Mouse (Mus musculus) heart, postnatal 0 days (tissue): ENCODE results near the gene Rnf7. TPM values are rescaled to one million over a fixed set of nuclear protein-coding genes. Genes with fewer than 3 reads are reported as not detected.
"Not testable (repeated sequence)": the region's sequence is repeated elsewhere in the genome, so short reads cannot be mapped to it uniquely, and the experiment has no call there.

ENCODE experiments used
- ATAC-seq: fragments of 200-750 bp; cut with Nextera tagmentation; 2 replicates; pipeline ENCODE4 v1.8.0; 2017; ENCODE audit warnings: low read depth, moderate number of reproducible peaks, moderate library complexity; ENCODE audit not compliant: insufficient read depth
- DNase-seq: peaks from one replicate; pipeline ENCODE4 v3.0.0-alpha.2; 2016; ENCODE audit warnings: low spot score
- H3K27ac ChIP-seq: fragments of 300-500 bp; sonication (generic); 2 replicates; pipeline ENCODE4 v1.5.1; 2014; ENCODE audit warnings: low read depth, mild to moderate bottlenecking
- H3K27me3 ChIP-seq: fragments of 300-500 bp; sonication (generic); 2 replicates; pipeline ENCODE4 v1.6.1; 2014; ENCODE audit warnings: low read length, mixed read lengths; ENCODE audit not compliant: control insufficient read depth, insufficient read depth
- H3K36me3 ChIP-seq: fragments of 300-500 bp; sonication (generic); replicated peaks from 2 replicates; pipeline ENCODE4 v1.6.1; 2014; ENCODE audit warnings: low read length, mixed read lengths; ENCODE audit not compliant: control insufficient read depth, insufficient read depth
- H3K4me1 ChIP-seq: fragments of 300-500 bp; sonication (generic); 2 replicates; pipeline ENCODE4 v1.6.1; 2014; ENCODE audit warnings: antibody characterized with exemption; ENCODE audit not compliant: control insufficient read depth, insufficient read depth
- H3K4me2 ChIP-seq: fragments of 300-500 bp; sonication (generic); 2 replicates; pipeline ENCODE4 v1.6.1; 2014; ENCODE audit warnings: low read depth, mild to moderate bottlenecking, low read length, moderate library complexity
- H3K4me3 ChIP-seq: fragments of 300-500 bp; sonication (generic); 2 replicates; pipeline ENCODE4 v1.5.1; 2014; ENCODE audit warnings: low read depth, low read length
- H3K9ac ChIP-seq: fragments of 300-500 bp; sonication (generic); replicated peaks from 2 replicates; pipeline ENCODE4 v1.6.1; 2014; ENCODE audit warnings: low read depth, low read length, mixed read lengths
- H3K9me3 ChIP-seq: fragments of 300-500 bp; sonication (generic); replicated peaks from 2 replicates; pipeline ENCODE4 v1.6.1; 2016; ENCODE audit warnings: low read length; ENCODE audit not compliant: control insufficient read depth
- CTCF ChIP-seq: IDR thresholded peaks from 2 replicates; pipeline ENCODE4 v1.5.1; 2016; ENCODE audit warnings: antibody characterized with exemption, control low read depth, low read depth
- EP300 ChIP-seq: IDR thresholded peaks from 2 replicates; pipeline ENCODE4 v1.6.1; 2016; ENCODE audit warnings: antibody characterized with exemption, low read depth
- WGBS: fragments of 180-500 bp; shearing (Covaris S2); extraction: QIAGEN DNeasy Blood & Tissue Kit; methylation state at CpG from one replicate; pipeline ENCODE4 v1.1.7; 2014; 5-methylcytosine and 5-hydroxymethylcytosine counted together
- polyA plus RNA-seq: library from polyadenylated mRNA; unstranded; fragments of >200 nt; fragmentation: Nextera tagmentation; extraction: Ambion mirVana; gene quantifications from 2 replicates; pipeline ENCODE4 v1.2.1, GENCODE M21; 2015
- total RNA-seq: library from RNA; depleted of rRNA; stranded (reverse); fragments of >200 nt; gene quantifications from 2 replicates; pipeline ENCODE4 v1.2.3, GENCODE M21; 2014; ENCODE audit warnings: low replicate concordance

Gene Rnf7
- total and polyA plus RNA-seq, 2 experiments from 2014 or later = 199 to 762 TPM

DNA sequence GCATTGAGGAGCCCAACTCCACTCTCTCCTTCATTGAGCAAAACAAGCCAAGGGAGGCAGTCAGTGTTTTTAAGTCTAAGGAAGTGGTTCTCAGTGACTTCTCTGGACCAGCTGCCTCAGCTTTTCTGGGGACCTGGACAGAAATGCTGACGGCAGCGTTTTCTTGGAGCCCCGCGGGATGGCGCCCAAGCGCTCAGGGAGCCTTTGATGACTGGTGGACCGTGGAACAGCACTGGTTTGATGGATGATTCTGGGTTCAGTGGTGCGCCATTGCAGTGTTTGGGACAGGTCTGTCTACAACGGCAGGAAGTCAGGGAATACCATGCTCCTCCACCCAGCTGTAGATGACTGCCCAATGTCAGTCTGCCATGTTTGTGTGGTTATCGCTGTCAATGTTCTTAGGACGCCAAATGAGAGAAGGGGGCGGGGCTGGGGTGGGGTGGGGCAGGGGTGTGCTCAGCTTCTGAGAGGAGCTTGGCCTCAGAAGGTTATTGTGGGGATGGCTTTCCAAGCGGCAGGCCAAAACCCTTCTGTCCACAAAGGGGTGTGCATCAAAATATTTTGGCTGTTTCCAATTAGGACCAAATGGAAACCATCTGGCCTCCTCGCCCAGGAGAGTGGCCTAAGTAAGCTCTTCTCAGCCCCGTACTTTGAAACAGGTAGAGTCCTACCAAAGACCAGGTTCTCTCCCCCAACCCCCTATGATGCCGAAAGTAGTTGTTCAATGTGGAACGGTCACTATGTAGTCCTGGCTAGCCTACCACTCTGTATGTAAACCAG is 25.8 kb upstream of the Rnf7 start:
- Histone ChIP-seq H3K9me3 (no peaks in the 10 kb centered on the region), H3K27me3 (no peaks in the 10 kb centered on the region), H3K27ac (no peak overlapping the region), H3K4me2 (no peak overlapping the region), H3K4me3 (no peak overlapping the region), H3K9ac (no peak overlapping the region), H3K36me3 (no peaks in the 10 kb centered on the region), H3K4me1 (no peaks in the 10 kb centered on the region)
- ATAC-seq (no peak), DNase-seq (no peak)
- 85% methylated on average over 17 of the region's 17 CpGs for WGBS
- TF ChIP-seq EP300 (no peak), CTCF (no peak)

DNA sequence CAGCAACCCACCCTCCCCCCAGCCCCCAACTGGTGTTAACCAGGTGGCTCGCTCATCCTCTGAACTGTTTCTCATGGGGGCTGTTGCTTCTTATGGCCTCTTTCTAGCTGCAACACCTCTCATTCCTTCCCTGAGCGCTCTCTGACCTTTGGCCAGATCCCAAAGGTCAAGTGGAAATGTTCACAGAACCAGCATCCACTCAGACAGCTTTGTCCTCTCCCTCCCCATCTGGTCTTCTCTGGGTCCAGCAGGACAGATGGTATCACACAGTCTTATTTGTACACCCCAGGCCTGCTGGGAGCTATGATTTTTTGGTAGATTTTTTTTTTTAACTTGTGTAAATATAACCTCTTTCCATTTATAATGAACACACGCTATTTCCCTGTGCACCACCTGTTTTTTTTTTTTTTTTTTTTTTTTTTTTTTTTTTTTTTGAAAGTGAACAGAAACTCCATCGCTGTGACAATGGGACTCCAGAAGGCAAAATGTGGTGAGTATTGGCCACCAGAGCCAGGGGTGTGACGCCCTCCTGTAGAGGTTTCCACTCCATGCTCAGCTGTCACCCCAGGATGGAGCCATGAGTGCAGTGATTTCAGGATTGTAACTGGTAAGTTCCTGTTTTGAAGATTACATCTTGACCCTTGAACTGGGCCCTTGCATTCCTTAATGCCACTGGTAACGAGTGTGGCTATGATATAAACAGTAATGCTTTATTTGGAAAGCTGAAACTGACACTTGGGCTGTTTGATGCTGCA is 24.6 kb upstream of the Rnf7 start:
- Histone ChIP-seq H3K27ac (no peak overlapping the region), H3K9me3 (no peaks in the 10 kb centered on the region; the same call in 1 of the 2 replicates), H3K36me3 (no peaks in the 10 kb centered on the region), H3K9ac (no peak overlapping the region), H3K4me1 (no peaks in the 10 kb centered on the region), H3K4me3 (no peak overlapping the region), H3K27me3 (no peaks in the 10 kb centered on the region), H3K4me2 (no peak overlapping the region)
- TF ChIP-seq CTCF (no peak), EP300 (no peak)
- DNase-seq (no peak), ATAC-seq (no peak)
- 74% methylated on average over 6 of the region's 6 CpGs for WGBS

DNA sequence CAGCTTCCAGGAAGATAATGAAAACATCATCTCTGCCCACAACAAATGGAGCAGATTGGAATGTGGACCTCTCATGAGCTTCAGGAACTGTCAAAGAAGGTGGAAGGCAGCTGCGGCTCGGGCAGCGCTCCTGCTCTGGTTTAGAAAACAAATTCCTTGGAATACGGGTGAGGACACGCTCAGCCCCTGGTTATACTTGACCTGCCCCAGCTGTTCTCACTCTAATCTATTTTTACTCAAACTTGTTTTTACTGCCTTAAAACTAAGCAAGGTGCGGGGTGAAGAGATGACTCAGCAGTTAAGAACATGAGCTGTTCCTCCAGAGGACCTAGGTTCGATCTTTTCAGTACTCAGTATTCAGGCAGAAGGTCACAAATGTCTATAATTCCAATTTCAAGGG is 22.7 kb upstream of the Rnf7 start:
- TF ChIP-seq EP300 (no peak), CTCF (no peak)
- Histone ChIP-seq H3K9me3 (no peaks in the 10 kb centered on the region; the same call in 1 of the 2 replicates), H3K4me1 (no peaks in the 10 kb centered on the region), H3K9ac (no peak overlapping the region), H3K4me2 (no peak overlapping the region), H3K4me3 (no peak overlapping the region), H3K36me3 (no peaks in the 10 kb centered on the region), H3K27me3 (no peaks in the 10 kb centered on the region), H3K27ac (no peak overlapping the region)
- ATAC-seq (no peak), DNase-seq (no peak)
- 57% methylated on average over 7 of the region's 7 CpGs for whole genome bisulfite sequencing

DNA sequence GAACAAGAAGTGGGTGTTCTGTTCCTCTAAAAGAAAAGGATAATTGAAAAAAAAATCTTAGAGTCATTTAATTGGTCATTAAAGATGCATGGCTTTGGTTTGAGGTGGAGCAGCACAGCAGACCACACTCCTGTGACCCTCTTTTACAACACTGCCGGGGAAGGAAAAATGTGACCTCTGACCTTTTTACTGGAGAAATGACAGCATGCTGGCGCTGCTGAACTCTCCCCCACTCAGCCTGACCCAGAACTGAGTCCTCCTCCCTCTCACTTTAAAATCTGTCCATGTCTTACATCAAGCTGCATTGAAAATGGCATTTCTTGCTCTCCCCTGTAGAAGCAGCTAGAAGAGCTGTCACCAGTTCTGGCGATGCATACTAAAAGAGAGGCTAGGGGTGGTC is 14.7 kb upstream of the Rnf7 start:
- no peak overlapping the region for H3K4me2 ChIP-seq

DNA sequence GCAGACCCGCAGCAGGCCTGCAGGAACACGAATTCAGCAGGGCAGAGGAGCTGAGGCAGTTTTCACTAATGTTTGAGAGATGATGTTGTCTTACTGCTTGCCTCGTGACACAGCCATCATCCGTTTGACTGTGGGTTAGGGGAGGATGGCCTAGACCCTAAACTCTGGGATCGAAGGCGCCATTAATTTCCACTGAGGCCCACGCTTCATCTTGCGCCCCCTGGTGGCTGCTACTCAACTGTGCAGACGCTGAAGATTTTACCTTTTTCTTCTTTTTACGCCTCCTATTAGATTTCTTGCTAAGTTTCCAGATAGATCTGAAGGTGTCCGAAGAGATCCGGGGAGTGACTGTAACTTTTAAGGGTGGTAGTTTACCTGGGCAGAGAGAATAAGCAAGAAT is 13.3 kb upstream of the Rnf7 start:
- Histone ChIP-seq H3K36me3 (no peaks in the 10 kb centered on the region), H3K9ac (no peak overlapping the region), H3K9me3 (no peaks in the 10 kb centered on the region), H3K4me1 (no peaks in the 10 kb centered on the region), H3K27me3 (no peaks in the 10 kb centered on the region), H3K4me3 (no peak overlapping the region), H3K27ac (no peak overlapping the region), H3K4me2 (no peak overlapping the region)
- DNase-seq (no peak), ATAC-seq (no peak)
- 33% methylated on average over 12 of the region's 12 CpGs for WGBS
- TF ChIP-seq CTCF (peak; percentile 73), EP300 (no peak)

More for the DNA sequence above, 14.7 kb upstream of the Rnf7 start:
- TF ChIP-seq EP300 = no peak
- H3K9me3 ChIP-seq = no peaks in the 10 kb centered on the region
- H3K27me3 ChIP-seq = no peaks in the 10 kb centered on the region
- H3K27ac ChIP-seq = no peak overlapping the region
- ATAC-seq (no peak), DNase-seq (no peak)
- whole genome bisulfite sequencing = 9% methylated on average over 3 of the region's 3 CpGs
- H3K36me3 ChIP-seq = no peaks in the 10 kb centered on the region
- no peak overlapping the region for H3K9ac ChIP-seq
- no peaks in the 10 kb centered on the region for H3K4me1 ChIP-seq
- H3K4me3 ChIP-seq = no peak overlapping the region

DNA sequence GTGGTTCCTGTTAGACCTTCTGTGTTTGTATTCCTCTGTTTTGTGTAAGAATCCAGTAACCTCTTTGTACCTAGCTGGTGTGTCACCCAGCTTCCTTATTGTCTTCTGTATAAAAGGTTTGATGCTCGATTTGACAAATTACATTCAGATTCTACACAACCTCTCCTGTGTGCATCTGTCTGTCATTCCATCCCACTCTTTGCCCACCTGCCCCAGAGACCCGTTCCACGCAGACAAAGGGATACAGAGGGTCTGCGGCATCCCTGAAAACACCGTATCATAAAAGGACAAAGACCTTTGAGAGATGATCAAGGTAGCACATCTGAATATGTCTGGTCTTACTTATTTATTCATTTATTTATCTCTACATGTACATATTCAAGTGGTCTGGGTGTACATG is 9.4 kb upstream of the Rnf7 start:
- H3K36me3 ChIP-seq, DNase-seq, H3K4me1 ChIP-seq, H3K27me3 ChIP-seq, H3K4me3 ChIP-seq, H3K4me2 ChIP-seq, H3K9me3 ChIP-seq, H3K9ac ChIP-seq, H3K27ac ChIP-seq, ATAC-seq: not testable (repeated sequence)
- WGBS = 95% methylated on average over 5 of the region's 5 CpGs
